Mouse (Mus musculus) ES-Bruce4 (cell line): ENCODE measurements around the gene Dnah17.

Experiments
- CTCF ChIP-seq: IDR thresholded peaks from one replicate; pipeline ENCODE4 v1.8.1; 2011; ENCODE audit warnings: low read depth, low read length
- EP300 ChIP-seq: IDR thresholded peaks from 2 replicates; pipeline ENCODE4 v1.6.1; 2011; ENCODE audit warnings: low read depth, low read length; ENCODE audit not compliant: insufficient read depth
- POLR2A ChIP-seq: IDR thresholded peaks from one replicate; pipeline ENCODE4 v1.8.1; 2011; ENCODE audit warnings: low read length; ENCODE audit not compliant: insufficient read depth

GRCm38 (mm10) chr11:118101133-118101532 is 29.3 kb downstream of the Dnah17 start:
- no peak for TF ChIP-seq POLR2A
- TF ChIP-seq EP300: no peak
- TF ChIP-seq CTCF: peak; percentile 18
